Mouse (Mus musculus): ENCODE measurements around the gene Tox2.

The Tox2 gene

DNA sequence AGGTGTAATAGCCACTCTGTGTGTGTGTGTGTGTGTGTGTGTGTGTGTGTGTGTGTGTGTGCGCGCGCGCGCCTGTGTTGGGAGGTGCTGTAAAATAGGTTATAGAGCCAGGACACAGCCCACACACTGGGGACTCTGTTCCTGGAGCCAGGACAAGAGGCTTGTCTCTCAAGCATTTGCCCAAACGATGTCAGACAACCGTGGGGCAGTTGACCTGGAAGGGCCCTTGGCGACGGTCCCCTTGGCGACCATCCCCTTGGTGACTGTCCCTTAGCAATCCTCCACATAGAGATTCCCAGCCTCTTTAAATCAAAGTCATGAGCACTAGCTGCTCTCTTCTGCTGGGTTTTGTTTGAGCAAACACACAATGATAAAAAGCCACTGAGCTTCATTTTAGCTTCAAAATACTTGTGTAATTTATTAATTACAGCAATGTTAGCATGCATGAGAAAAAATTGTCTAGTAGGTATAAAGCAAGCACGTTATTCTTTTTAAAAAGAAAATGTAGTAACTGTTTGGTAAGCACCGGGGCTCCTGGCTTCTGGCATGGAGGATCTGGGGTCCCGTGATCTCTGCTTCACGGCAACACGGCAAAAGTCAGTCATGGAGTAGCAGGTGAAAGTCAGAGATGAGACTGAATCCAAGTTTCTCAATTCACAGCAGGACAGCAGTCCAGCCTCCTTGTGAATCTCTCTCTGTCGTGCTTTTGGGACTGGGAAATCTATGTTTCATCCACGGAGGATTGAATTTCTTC, 3.0 kb downstream of the Tox2 start:
- DNase-seq, result no peak

DNA sequence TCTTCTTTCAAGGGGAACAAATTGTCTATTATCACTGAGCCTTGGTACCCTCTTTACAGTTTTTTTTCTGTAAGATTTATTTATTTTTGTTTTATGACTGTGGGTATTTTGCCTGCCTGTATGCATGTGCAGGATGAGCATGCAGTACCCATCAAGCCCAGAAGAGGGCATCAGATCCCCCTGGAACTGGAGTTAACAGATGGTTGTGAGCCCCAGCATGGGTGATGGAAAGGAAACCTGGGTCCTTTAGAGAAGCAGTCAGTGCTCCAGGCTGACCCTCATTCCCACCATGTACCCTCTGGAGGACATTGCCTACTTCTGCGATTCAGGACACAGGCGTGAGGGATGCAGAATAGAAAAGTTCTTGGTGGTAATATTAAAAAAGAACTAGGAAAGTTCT, 4.4 kb downstream of the Tox2 start:
- no peak for DNase-seq

DNA sequence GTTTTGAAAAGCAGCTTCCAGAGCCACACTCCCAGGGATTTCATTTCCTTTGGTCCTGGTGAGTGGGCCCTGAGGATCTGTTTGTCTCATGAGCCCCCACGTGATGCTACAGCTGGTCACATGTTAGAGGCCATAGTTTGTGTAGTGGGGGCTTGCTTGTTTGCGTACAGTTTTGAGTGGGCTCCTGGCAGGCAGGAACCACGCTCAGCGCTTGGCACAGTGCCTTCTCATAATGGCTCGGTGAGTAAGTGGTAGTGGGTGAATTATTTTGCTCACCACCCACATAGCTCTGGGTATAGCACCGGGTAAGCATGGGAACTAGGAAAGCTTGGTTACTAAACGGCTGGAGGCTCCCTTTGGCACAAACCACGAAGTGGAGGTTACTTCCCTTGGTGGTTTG, 6.2 kb downstream of the Tox2 start:
- DNase-seq, result no peak

DNA sequence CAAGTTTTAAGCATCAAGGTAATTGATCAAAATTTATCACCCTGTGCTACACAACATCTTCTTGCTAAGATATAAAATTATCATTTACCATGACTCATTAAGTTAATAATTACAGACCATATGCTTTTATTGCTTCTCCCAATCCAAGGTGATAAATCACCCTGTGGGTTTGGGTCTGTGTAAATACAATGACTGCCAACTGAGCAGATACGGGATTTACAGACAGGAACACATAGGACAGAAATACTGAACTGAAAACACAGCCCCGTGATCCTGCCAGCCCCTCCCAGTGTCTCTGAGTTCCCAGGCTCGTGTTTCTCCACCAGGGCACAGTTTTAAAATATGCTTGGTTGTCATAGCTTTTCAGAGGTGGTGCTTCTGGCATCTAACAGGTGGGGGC, 10.2 kb downstream of the Tox2 start:
- DNase-seq, result no peak

DNA sequence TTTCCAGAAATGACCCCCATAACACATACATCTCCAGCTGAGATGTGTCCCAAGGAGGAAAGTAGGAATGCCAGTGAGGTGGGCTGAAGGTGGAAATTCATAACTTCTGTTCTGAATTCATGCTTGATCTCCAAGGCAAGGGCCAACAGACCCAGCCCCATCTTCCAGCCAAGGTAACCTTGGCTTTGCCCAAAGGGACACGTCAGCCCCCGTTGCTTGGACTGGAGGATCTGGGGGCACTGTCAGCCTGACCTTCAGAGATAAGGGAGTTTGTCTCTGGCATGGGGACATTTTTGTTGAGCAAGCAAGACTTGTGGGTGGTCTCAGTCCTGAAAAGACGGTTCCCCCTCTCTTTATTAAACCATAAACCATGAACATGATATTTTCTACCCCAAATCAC, 15.2 kb downstream of the Tox2 start:
- DNase-seq, result no peak

DNA sequence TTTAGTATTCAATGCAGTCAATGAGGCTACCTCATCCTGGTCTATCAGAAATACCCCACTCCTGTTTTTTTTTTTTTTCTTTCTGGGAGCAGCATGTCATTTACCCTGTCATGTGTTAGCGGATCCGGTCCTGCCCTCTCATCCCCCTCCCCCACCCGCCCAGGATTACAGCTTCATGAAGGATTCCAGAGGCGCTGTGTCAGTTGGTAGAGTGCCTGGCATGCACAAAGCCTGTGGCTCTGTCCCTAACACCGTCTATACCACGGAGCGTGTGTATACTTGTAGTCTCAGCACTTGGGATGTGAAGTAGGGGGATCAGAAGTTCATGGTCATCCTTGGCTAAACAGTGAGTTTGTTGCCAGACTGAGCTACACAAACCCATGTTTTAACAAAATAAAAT, 15.6 kb downstream of the Tox2 start:
- no peak for DNase-seq

DNA sequence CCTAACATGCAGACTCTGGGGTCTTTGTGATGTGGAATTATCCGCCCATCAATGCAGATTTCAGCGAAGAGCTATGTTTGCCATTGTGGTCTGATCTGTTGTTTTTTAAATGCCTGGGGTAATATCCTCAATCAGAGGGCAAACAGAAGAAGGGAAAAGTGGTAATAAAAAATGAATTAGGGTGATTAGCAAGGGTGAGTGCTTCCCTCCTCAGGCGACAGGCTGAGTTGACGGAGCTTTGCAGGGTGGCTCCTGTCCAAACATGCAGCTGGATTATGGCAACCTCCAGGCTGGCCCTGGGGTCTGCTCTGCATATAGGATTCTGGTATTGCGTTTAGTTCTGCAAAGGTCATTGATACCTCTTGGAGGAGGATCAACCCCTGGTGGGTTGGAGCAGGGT, 16.5 kb downstream of the Tox2 start:
- no peak for DNase-seq

DNA sequence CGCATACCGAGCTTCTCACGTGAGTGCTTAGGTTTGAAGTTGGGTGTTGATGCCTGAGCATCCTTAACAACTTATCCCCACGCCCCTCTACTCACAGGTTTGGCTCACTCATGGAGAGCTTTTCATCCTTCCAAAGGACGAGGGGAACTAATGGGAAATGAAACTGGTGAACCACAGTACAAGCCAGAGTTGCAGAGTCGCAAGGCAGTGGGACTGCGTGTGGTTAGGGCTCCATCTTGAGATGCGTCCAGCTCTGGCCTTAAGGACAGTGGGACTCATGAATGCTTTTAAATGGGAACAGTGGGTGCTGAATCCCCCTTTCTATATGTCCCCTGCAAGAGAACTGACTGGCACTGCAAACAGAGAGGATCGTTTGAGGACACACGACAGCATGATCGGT, 17.8 kb downstream of the Tox2 start:
- DNase-seq, result no peak

DNA sequence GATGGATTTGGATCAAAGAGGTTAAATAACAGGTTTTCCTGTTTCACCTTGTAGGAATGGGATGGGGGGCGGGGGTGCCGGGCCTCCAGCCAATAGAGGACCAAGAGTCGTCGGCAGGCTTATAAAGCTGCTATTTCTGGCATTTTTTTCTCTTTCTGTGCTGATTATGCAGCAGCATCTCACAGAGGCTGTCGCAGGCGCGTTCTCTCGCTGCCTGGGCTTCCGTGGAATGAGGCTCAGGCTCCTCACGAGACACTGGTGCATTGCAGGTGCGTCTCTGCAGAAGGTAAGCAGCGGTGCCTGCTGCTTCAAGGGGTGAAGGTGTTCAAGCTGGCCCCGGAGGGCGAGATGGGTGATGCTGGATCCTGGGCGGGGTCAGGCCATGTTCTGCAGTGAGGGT, 22.4 kb downstream of the Tox2 start:
- no peak for DNase-seq

DNA sequence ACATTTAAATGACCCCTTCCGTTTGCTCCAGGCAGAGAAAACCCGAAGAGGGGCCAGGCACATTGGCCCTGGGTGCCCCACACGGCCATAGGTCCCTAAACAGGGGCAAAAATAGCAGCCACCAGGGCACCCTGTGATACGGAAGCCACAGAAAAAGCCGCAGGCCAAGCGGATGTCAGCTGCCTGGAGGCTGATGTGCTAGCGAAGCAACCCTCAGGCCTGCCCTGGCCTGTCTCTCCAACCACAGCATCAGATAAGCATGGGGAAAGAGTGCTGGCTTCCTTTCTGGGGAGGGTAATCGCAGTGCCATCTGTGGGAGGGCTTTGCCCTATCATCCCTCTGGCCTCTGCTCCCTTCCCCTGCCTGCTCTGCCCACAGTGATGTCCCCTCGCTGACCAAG, 26.1 kb downstream of the Tox2 start:
- no peak for DNase-seq

DNA sequence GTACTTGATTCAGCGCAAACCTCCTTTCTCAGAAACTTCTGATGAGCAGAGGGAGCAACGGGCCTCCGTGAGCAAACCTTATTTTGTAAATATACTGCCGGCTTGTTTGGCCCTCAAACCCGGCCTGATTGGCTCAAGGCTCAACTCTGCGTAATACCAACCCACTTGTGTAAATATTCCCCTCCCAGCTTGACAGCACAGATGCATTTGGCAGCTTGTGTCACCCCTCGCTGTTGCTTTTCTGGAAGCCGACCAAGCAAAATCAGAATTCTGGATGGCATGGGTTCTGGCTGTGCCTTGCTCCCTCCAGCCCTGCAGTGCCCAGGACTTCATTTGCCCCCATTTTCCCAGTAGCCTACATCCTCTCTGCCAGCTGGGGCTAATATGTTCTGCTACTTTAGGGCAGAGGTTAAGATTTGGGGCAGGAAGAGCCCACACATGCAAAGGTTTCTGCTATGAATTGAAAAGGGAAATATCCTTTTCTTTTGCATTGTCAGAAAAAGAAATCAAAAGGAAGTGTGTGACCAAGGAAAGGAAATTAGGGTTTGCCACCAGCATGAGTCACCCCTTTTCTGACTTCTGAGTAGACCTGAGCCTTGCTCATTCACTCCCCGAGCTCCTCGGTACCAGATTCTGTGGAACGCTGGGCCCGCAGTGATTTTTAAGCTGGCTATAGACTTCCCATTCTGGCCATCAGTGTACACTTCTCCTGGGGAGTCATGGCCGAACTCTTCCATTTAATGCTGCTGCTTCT, 29.0 kb downstream of the Tox2 start:
- no peak for DNase-seq

DNA sequence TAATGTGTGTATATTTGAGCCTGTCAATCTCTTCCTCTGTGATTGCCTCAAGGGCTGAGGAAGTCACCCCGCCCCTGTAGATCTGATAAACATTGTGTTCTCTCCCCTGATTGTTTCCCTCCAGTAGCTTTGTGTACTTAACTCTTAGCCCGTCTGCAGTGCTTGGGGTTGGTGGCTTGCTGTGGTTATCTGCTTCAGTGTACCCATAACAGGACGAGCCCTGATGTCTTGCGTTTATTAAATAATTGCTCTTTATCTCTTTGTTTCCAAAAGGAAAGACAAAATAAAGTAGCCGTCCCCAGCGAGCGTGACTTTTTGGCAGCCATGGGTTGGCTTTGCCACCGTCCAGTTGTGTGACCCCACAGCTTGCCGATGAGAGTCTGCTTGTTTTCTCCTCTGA, 30.7 kb downstream of the Tox2 start:
- DNase-seq, result no peak

DNA sequence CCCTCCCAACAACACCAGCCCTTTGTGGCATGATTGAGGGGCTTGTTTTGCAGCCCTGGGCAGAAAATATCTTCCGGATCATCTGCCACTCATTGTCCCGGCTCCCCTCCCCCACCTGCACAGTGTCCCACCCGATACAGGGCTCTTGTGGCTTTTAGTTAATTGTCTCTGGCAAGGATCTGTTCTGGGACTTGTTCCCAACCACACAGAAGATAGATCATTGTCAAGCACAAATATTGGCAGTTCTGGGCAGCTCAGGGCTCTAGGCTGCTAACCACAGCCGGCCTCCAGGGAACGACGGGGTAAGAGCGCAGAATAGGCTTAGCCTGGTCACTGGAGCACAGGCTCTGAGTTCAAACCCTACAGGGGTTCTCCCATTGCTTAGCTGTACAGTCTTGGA, 33.1 kb downstream of the Tox2 start:
- no peak for DNase-seq

DNA sequence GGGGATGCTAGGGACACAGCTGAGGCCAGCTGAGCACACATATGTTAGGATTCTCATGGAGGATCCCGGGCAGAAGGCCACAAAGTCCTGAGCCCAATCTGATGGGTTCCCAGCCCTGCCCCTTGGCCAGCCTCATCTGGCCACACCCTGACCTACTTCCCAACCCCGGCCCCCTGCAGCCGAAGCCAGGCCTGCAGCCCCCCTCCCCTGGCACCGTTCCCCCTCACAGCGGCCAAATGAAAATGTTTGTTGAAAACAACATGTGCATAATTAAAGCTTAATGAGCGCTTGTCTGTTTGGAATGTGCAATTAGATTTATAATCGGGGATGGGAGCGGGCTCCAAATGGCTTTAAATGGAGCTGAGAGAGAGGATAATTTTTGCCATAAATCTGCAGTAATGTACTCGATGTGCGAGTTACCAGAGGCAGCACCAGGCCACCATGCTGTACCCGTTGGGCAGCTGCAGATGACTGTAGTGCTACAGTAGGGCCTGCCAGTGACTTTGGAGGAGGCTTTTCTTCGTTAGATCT, 35.1 kb downstream of the Tox2 start:
- no peak for DNase-seq

DNA sequence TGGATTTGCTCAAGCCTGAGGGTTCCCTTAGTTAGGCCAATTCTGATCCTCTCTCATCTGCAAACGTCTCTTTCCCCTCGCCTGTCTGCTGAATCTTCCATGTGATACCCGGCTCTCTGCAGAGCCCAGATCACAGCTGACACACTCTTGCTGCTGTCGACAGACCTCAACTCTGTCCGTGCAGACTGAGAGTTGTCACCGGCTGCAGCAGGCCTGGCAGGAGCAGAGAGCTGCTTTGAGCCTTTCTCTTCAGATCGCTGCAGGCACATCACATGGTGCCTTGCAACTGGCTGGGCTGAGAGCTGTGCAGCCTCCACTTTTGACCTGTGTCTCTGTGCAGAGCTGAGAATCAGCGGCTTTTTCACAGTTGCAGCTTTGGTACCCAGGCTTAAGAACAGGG, 37.0 kb downstream of the Tox2 start:
- no peak for DNase-seq

DNA sequence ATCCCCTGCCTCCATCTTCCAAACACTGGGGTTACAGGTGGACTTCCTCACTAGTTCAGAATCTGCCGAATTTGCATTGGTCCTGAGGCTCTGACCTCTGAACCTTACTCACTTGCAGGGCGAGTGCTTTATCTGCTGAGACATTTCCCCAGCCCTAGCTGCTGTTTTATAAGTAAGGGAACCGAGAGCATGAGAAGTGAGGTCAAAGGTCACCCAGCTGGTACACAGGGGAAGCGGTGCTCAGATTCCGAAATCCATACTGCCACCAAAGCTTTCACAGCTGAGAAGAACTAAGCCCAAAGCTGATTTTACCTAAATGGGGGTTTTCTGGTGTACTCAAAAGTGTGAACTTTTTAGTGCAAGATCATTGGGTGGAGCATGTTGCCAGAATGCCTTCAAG, 38.9 kb downstream of the Tox2 start:
- DNase-seq, result no peak

DNA sequence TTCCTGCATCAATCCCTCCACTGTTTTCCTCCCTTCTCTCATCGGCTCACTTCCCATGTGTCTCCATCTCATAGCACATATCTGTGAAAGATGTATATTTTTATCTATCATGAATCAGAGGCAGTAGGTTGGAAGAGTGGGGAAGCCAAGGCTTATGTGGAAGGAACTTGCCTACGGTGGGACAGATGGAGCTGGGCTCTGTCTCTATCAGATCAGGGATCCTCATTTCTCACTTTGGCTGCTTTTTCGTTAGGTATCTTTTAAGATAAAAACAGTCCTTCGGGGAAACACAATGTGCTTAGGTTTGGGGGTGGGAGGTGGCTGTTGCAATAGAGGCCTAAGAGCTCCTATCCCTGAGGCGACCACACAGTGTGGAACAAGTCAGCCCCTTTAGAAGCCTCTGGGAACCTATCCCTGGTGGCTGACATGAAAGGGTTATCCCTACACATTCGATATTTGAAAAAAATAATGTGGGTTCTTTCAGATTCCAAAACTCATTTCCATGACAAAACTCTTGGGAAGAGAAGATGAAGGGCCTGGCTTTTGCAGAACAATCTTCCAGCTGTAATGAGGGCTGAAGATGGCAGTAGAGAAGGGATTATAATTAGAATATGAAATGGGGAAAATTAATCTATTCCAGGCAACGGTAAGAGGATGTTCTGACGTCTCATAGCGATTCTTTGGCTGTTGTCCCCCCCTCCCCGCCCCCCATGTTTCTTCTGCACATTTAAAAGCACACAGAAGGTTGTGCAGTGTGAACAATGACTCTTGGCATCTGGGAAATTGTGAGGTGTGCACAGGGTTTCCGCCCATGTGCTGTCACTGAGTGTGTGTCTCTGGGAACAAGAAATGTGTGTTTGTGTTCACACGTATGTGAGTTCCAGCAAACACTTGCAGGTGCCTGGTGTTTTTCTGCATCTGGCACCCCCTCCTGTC, 41.3 kb downstream of the Tox2 start:
- no peak for DNase-seq

DNA sequence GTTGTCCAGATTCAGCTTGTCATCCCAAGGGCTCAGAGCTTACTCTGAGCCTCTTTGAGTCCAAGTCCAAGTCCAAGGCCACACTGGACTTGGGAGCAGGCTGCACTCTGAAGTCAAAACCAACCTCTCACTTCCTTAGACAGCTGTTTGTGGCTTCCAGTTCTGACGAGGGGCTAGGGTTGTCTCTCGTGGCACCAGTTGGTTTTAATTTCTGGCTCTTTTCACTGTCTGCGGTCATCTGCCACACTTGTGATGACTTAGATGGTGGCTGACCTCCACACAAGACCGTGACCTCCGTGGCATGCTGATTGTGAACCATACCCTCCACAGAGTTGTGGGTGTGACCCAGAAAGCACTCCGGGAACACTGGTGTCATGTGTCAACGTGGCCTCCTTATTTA, 46.0 kb downstream of the Tox2 start:
- DNase-seq, result no peak

DNA sequence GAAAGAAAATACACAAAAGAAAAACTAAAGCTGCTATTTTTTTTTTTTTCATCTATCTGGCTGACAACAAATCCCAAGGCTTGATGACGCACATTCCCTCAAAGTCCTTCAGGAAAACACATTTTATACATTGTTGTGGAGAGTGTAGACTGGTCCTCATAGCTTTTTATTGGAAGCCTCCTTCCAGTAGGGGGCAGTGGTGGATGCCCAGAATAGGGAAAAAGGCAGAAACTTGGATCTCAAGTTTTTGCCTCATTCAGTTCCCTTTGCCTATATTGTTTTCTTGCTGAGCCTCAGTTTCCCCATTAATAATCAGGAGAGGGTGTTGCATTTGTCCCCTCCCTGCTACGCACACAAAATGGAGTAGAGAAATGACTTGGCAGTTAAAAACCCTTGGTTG, 49.7 kb downstream of the Tox2 start:
- DNase-seq, result no peak

DNA sequence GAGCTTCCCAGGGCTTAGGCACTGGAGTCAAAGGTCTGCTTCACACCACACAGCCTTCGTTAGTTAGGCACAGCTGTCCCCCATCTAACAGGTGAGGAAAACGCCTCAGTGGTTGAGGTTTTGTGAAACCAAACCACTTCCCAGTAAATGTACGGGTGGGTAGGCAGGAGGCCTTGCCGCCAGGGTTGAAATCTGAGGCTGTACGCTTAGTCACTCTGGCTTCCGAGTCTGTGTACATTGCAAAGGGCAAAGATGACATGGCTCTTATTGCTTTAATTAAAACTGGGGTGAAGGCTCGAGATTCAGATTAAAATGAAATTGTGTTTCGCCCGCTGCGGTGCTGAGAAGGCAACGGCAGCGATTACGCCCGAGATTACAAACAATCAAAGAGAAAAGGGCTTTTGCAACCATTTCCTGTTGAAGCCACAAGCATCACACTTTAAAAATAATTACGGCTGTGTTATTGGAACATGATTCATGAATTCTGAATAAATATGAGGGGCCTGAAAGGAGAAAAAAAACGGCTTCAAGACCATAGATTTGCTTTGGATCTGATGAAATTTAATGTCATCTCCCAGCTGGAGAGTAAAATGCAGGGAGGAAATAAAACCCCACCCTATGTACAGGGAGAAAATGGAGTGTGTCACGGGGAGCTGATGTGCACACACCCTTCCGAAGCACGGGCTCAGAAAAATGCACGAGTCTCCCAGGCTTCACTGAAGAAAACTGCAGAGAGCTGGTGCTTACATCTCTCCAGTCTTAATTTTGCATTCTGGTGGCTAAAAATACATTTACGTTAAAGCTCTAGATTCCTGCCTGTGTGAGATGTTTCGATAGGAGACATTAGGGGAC, 50.5 kb downstream of the Tox2 start:
- DNase-seq, result no peak

DNA sequence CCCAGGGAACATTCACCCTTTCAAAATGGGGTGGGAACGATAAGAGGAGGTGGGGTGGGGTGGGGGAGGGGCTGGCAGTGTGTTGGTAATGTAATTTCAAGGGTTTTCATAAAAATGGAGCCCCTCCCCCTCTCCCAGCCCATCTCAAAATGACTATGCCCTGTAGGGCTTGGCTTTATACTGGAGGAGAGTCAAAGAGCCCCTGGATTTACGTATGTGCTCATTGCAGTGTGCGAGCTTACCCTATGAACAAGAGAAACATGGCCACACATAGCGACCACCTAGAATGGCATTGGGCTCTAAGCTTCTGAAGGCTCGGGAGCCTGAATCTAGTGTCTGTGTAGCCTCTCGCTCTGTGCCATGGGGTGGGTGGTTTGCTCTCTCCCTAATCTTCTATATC, 51.3 kb downstream of the Tox2 start:
- DNase-seq, result no peak

DNA sequence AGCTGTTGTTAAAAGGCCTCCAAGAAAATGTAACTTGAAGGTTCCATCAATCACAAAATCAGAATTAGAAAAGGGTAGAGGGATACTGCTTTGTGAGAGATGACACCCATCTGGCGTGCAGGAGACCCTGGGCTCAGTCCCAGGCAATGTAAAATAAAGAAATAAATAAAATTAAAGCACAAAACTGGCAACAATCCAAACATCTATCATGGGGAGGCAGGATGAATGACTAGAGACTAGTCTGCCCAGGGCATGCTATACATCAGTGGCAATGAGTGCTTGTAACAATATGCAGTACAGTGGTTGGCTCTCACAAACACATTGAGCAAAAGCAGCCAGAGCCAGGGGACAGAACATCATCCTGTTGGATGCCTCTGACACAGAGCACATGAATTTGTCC, 53.8 kb downstream of the Tox2 start:
- DNase-seq, result no peak
